Mouse (Mus musculus): Measurements from ENCODE around the gene Il34. TPM values are rescaled to one million over a fixed set of nuclear protein-coding genes. Genes with fewer than 3 reads are reported as not detected.

The Il34 gene
- total RNA-seq, 2 experiments from 2014 or later, result not detected

DNA sequence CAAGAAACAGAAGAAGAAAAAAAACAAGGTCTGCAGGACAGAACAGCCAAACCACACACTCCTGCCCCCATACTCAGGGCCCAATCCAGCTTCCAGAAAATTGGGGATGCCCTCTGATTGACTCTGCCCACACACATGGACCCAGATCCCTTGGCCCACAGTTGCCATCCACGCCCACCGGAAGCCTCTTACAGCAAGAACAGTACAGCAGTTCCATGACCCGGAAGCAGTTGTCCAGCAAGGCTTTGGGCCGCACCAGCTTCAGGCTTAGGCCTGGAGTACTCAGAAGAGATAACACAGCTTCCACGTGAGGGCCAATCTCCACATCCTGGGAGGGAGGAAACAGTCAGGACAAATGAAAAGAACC is 63.3 kb downstream of the Il34 start:
- no peak for ATAC-seq (replicated peaks; ENCODE audit: poor library complexity)

DNA sequence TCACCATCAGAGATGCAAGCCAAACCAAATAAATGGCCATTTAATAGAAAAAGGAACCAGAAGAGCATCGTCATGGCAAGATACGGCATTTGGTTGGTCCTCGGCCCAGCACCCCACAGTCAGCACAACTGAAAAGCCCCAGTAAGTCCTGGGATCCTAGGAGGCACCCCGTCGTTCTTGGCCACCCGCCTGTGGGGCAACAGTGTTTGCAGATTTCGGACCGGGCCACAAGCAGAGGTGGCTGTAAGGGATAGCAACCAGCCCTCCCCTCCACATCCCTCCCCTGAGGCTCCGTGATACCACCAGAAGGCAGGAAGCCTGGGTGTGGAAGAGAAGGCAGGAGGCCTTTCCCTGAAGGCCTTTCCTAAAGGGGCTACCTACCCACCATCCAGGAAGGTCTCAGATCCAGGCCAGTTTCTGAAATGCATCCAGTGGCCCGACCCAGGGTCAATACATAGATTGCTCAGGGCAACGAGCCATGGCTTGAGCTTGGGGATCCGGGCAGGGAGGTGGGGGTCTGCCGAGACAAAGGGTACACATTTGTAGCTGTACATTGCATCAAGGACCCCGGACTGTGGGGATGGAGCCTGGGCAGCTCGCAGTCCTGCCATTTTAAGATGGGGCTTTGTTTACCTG is 63.8 kb downstream of the Il34 start:
- no peak for ATAC-seq (replicated peaks; ENCODE audit: poor library complexity)

DNA sequence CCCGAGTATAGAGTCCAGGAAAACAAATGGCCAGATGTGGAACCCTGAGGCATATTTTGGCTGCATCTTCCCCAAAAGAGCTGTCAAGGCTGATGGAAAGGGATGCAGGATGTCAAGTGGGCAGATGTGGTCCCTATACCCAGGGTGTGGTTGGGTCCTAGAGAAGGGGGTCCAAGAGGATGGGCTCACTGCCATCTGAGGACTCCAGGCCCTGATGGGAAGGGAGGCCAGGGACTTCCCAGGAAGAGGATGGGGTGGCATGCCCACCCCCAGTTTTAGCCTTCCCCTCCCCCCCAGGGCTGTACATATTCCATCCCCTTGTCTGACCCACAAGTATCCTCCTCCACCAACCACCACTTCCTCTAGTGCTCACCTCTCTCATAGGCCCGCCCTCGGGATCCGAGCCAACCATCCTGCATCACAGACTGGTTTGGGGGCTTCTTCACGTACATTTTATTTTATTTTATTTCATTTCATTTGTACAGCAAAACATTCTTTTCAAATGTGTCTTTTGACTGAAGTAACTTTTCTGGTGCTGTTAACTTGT is 65.0 kb downstream of the Il34 start:
- no peak for ATAC-seq (replicated peaks; ENCODE audit: poor library complexity)

DNA sequence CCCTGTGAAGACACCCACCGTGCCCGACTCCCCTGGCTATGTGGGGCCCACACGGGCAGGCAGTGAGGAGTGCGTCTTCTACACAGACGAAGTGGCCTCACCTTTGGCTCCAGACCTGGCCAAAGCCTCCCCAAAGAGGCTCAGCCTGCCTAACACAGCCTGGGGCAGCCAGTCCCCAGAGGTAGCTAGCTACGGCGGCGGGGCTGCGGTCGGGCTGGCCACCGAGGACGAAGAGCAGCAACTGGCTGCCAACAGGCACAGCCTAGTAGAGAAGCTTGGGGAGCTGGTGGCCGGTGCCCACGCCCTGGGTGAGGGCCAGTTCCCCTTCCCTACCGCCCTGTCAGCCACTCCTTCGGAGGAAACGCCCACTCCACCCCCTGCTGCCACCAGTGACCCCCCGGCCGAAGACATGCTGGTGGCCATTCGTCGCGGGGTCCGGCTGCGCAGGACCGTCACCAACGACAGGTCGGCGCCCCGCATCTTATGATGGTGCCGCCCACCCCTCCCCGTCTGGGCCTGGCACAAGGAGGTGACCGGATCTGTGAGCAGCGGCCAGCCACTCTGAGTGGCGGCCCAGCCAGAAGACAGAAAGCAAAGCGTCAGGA is 67.0 kb downstream of the Il34 start:
- no peak for ATAC-seq (replicated peaks; ENCODE audit: poor library complexity)

DNA sequence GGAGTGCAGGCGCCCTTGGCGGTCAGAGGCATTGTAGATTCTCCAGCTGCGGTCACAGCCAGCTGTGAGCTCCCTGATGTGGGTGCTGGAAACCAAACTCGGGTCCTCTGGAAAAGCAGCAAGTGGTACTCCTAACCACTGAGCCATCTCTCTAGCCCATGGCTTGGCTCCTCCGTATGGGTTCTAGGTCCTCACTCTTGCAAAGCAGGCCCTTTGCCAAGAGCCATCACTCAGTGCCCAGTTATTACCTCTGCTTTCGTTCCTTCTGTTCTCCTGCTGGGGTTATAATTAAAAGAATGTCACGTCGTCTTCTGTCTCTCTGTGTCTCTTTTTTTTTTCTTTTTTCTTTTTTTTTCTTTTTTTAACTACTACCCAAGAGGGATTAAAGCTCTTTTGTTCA is 72.7 kb downstream of the Il34 start:
- no peak for ATAC-seq (replicated peaks; ENCODE audit: poor library complexity)

DNA sequence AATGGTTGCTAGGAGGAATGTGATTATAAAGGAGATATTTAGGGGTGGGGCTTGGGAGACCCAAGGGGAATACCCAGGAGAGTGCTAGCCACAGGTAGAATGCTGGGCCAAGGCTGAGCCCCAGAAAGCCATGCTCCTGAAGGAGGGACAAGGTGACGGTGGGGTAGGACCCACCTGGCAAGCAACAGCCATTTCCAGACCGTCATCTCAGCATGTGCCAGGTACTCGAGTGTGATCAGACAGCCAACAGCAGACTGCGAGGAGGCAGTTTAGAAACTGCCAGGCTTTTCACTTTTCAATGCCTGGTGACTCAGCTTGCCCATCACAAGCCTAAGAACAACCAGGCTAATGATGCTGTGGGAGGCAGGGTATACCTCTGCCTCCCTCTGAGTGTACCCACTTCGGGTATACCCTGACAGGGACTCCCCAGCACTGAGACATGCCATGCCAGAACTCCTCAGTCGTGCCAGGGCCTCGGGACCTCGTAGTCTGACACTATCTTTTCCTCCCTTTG is 74.3 kb downstream of the Il34 start:
- no peak for ATAC-seq (replicated peaks; ENCODE audit: poor library complexity)

DNA sequence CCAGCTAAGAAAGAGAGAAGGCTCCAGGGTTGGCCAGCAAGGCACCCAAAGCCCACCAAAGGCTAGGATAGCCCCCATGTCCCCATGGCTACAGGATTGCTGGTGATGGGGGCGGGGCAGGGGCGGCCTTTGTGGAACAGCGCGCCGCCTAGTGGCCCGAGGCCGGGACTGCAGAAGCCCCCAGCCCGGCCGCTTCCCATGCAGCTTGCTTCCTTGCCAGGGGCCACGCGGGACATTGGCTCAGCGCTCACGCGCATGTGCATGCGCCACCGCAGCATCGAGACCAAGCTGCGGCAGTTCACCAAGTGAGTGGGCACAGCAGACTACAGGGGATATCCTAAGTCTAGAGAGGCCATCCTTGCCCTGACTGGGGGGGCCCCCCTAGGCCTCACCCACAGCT is 78.8 kb downstream of the Il34 start:
- ATAC-seq (replicated peaks; ENCODE audit: poor library complexity), result peak; percentile 66

DNA sequence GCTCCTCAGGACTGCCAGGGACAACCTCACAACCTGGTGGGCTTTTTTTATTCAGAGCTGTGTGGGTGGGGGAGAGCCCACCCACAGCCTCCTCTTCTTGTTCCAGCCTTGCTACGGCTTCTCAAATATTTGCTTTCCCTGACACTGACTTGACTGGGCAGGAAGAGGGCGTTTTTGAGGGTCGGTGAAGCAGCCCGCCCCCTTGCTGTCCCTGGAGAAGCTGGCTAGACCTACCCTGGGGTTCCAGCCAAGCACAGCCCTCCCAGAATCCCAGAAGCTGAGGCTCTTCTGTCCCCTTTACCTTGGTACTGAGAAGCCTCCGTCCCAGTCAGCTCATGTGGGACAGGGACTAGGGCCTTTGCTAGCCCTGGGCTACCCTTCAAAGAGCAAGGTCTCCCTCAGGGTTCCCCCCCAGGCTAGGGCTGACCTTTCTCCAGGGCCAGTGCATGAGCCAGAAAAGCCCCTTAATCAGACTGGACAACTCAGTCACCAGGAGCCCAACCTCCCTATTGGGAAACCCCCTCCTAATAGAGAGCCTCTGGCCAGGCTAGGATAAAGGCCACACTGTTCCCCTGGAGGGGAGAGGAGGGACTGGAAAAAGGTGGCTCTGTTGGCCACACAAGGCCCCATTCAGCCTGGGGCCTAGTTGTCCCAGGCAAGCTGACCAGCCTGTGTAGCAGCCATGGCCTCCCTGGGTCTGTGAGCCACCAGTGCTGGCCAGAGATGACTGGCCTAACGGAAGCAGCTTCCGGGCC is 80.5 kb downstream of the Il34 start:
- no peak for ATAC-seq (replicated peaks; ENCODE audit: poor library complexity)

DNA sequence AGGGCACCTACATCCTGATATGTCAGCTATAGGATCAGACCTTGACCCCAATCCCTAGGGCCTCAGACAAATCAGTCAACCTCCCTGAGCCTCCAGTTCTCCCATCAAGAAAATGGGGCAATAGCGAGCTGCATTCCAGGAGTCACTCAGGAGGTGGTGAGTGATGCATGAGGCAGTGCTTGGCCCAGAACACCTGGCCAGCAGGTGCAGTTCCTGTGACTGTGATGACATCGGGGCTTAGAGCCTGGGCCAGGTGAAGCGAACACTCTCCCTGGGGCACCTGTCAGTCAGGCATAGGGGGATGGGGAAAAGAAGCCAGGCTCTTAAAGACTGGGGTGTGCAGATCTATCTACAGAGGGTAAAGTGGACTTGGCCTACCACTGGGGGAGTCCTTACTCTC is 81.2 kb downstream of the Il34 start:
- no peak for ATAC-seq (replicated peaks; ENCODE audit: poor library complexity)

DNA sequence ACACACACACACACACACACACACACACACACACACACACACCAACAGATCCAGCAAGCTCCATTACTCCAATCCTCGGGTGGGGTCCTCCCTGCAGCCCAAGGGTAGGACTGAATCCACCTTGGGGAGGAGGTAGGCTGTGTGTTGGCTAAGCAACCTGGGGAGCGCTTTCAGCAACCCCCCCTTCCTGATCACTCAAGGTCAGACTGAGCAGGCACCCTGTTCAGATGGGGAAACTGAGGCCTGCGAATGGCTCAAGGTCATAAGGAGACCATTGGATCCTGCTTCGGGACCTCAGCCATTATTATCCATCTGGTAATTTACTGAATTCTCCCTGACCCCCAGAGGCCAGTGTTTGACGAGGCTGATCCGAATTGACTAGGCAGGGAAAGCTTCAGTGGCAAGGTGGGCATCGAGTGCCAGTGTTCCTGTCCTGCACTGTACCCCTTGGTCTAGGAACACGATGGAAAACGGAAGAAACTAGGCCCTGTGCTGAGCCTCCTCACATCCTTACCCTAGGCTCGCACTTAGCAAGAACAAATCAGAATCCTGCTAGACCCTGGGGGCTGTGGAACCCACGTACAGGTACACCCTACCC is 83.2 kb downstream of the Il34 start:
- no peak for ATAC-seq (replicated peaks; ENCODE audit: poor library complexity)

DNA sequence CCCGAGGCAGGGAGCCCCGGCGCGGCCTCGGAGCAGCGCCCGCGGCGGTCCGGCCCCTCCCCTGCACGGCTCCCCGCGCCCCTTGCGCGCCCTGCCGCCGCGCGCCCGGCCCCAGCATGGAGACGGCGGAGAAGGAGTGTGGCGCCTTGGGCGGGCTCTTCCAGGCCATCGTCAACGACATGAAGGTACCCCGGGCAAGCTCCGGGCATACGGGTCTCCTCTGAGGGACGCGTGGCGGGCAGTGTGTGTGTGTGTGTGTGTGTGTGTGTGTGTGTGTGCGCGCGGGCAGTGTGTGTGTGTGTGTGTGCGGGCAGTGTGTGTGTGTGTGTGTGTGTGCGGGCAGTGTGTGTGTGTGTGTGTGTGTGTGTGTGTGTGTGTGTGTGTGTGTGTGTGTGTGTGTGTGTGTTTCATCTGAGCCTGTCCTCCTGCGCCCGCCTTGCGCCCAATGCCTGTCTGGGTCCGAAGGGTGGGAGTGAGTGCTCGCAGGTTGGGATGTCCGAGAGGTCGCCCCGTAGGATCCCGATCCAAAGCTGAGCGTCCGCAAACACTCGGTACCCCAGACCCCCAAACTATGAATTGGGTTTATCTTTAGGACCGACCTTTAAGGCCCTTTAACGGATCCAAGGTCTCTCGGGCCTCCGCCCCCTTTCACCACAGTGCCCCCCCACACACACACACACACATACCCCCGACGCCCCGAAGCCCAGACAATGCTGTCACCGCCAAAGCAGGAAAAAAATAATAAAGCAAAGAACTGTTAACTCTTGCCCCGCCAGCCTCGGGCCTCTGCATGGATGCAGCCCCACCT is 83.9 kb downstream of the Il34 start:
- ATAC-seq (replicated peaks; ENCODE audit: poor library complexity), result peak; percentile 32

DNA sequence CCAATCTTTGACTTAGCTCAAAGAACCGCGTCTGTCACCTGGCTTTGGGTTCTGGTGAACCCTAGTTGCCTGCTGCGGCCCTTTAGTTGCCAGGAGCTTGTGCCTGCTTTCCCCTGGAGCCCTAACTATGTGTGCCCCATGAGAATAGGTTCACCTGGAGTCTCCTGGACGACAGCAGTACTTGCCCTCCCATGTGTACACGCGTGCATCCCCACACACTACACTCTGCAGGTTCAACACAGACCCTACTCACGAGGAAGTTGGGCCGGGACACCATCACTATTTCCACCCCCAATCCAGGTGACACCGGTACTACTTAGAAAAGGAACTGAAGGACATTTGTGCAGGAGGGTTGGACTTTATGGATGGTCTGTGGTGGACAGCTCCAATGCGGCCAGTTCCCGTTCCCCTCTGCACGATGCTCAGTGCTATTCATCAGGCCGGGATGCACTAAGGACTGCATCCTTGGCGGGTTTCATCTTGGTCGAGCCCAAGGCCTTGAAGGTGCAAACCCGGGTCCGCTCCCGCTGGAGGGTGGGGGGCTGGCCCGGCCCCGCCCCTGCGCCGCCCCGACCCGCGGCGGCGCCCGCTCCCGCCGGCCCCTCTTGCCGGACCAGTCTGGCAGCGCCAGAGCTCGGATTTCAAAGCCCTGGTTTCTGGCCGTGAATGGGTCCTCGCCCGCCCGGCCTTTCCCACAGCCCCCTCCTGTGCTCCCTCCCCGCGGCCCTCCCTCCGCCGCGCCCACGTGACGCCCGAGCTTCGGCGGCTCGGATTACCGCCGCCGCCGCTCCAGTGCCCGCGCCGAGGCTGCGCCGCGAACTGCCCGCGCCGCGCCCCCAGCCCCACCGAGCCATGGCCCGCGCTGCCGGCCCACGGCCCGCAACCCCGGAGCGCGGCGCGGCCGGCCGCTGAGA is 84.8 kb downstream of the Il34 start, which contains the start of gene Mtss1l:
Mtss1l (plus strand) TSS at position 792 of the 914 bp plus-strand sequence.
- ATAC-seq (replicated peaks; ENCODE audit: poor library complexity), result 0 out of 2 replicates have a peak, but pooled peaks have one; percentile 9

DNA sequence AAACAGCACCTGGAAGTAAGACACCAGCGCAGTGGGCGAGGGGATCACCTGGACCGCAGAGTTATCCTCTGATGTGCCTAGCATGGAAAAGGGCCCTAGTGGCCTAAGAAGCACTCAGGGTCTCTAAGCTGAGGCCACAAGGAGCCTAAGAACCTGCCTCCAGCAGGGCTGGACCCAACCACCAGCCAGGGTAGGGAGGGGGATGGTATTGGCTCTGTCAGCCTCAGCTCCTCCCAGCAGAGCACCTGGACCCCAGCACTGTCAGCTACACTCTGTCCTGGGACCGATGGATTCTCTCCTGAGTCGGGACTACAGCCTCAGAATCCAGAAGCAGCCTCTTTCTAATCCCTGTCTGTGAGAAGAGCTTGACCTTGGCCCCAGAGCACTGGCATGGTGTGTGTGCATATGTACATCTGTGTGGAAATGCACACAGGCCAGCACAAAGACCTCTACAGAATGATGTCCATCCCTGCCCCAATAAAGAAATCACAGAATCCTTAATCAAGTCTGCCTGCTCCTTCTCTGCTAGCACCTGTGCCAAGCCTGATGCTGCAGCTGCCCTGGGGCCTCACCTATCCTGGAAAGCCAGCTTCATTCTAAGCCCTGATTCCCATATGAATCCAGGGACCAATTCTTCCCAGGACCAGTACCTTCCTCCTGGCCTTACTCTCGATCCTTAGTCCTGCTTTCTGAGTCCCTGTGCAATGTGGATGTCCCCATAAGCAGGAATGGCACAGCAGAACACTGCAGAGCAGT is 85.6 kb downstream of the Il34 start:
- ATAC-seq (replicated peaks; ENCODE audit: poor library complexity), result no peak

DNA sequence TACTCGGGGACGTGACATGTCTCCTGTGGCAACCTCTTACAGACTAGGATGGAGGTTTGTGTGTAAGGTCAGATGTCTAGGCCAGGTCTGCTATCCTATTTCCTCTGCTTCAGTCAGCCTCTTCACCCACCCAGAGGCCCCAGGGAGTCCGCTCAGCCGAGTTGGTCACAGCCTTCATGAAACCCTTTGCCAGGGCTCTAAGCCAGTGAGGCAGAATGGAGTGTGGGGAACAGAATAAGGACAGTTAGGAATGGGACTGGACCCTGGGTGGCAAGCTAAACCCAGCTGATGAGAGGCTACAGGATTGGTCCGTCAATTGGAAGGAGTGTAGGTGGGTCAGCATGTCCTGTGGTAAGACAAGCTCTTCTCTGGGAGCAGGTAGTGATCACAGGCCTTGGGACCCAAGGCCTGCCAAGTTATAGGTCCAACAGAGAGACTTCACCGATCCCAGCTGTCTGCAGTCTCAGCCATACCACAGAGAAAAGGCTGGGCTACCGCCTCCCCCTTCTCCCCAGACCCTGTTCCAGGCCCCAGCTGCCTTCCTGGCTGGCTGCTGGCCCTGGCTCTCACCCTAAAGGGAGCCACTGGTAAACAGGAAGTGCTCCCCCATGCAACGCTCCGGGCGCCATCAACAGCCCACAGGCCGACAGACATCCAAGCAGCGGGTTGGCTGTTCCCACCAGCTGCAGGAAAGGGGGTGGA is 86.6 kb downstream of the Il34 start:
- ATAC-seq (replicated peaks; ENCODE audit: poor library complexity), result peak; percentile 19

DNA sequence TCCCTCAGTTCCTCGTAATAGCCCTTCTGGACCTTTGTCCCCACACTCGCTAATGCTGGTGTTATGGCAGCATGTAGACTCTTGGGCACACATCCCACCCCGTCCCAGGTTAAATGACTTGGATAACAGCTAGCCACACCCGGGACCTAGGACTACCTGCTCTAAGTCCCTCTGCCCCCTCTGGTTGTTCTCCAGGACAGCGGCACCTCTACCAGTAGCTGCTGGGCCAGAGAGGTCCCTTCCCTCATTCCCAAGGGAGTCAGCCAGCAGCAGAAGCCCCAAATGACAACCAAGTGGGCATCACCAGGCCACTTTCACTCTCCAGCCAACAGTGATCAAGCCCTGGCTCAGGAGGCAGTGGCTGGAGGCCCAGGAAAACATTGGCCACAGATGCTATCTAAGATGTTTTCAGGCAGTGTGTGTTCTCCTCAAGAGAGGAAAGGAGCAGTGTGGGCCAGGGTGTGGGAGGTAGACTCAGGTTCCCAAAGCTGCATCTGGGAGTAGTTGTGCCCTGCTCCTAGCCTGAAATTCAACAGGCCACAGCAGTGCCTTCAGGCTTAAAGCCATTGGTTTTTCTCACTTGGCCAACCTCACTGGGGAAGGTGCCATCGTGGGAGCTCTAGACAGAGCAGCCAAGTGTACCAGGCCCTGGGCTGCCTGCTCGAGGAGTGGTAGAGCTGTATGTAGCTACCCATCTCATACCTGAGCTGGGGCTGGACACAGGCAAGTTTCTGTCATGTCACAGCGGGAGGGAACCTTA is 87.3 kb downstream of the Il34 start:
- ATAC-seq (replicated peaks; ENCODE audit: poor library complexity), result no peak

DNA sequence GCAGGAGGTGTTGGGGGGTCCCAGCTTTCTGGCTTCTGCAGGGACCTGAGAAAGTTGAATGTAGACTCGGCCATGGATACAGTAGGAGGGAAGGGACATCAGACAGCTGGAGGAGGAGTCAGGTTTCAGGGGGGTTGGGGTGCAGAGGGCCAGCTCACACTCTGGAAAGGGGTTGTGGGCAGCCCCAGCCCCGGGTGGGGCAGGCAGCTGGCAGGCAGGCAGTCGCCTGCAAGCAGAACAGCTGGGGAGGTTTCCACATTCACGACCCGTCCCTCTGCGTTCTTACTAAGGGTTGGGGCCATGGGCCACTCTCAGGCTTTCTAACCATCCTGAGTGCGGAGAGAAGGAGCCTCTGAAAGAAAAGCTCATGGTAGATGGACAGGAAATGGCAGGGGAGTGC is 88.6 kb downstream of the Il34 start:
- no peak for ATAC-seq (replicated peaks; ENCODE audit: poor library complexity)

DNA sequence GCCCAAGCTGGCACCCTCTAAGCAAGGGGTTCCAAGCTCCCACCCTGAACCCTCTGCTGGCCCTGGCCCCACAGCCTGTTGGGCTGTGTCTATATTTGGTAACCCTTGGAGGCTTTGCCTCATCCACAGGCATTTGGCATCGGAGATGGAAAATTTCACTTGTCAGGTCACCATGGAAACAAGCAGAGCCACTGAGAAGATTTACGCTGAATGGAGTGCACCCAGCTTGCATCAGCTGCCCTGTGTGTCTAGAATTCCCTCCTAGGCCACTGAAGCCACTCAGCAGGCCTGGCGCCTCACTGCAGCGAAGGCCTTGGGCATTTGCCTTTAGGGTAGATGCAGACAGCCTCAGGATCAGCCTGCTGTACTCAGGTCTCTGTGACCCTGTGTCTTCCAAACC is 89.6 kb downstream of the Il34 start:
- ATAC-seq (replicated peaks; ENCODE audit: poor library complexity), result no peak
